ENCODE assay signal across 9 mouse cellular contexts in genomic region chr11:52341001-52341400, GRCm38 (mm10). TPM values are rescaled to one million over a fixed set of nuclear protein-coding genes. Genes with fewer than 3 reads are reported as not detected.
DNase-seq lines count a peak whose midpoint lies in the region; ATAC-seq lines count a peak whose summit lies in the region.
"Had no signal": no experiment of that assay in that cellular context is flagged by ENCODE, and none has a peak within 500 bp of the region (broad histone marks: within the 10 kb centered on the region; RNA-seq: fewer than 3 reads in every experiment).

No protein-coding gene starts in this region.

- H3K9me3 ChIP-seq in heart, embryonic 13.5 days: no peaks in the 10 kb centered on the region

- H3K4me1 ChIP-seq in heart, embryonic 13.5 days: peaks cover 16% of the 10 kb centered on the region

- H3K36me3 ChIP-seq in heart, embryonic 13.5 days: no peaks in the 10 kb centered on the region

- 37% methylated on average over 9 of the region's 9 CpGs for WGBS in heart, embryonic 13.5 days

- peak overlapping the region; percentile 0; the same call in 1 of the 2 replicates for H3K9ac ChIP-seq in heart, embryonic 13.5 days

- H3K4me3 ChIP-seq in heart, embryonic 13.5 days: no peak overlapping the region

- no peak for ATAC-seq in heart, embryonic 13.5 days (ENCODE audit: extremely low read depth, insufficient number of reproducible peaks, low FRiP score, low TSS enrichment)
- ATAC-seq in inflammation-experienced regulatory T-cells, adult 6 months: peak; percentile 62

- DNase-seq in heart, adult 11 months: no peak
- DNase-seq in spleen, postnatal 36 days (ENCODE audit: low spot score in 2 of 2): peak; percentile 33 to 41
- DNase-seq in spleen, postnatal 14 days (ENCODE audit: low spot score in 2 of 2): no peak
- DNase-seq in gastrocnemius, postnatal 14 days: no peak
- no peak for DNase-seq in urinary bladder, adult 18-20 months (ENCODE audit: low spot score in 2 of 2)
- DNase-seq in urinary bladder, postnatal 36 days (ENCODE audit: low spot score in 2 of 2): no peak
- DNase-seq: heart, postnatal 14 days had no signal

- H3K27me3 ChIP-seq in heart, embryonic 13.5 days (replicated peaks): no peaks in the 10 kb centered on the region

- H3K4me2 ChIP-seq in heart, embryonic 13.5 days: no peak overlapping the region

- no peak overlapping the region for H3K27ac ChIP-seq in heart, embryonic 13.5 days (replicated peaks)

- intact Hi-C loops in gastrocnemius, postnatal 14 days (cut with DNase I; ENCODE audit: low total_unique reads): loop anchor here (5.0 kb wide), 1 partner anchor 79 kb away; no protein-coding TSS in a partner anchor

RNA-seq across cellular contexts. Expression of gene Vdac1, which starts 19.7 kb away (rescaled TPM):
- polyA plus RNA-seq in heart, embryonic 13.5 days (2015; fragmentation: Nextera tagmentation; extraction: Ambion mirVana): 414 and 452 TPM in 2 replicates
- 100 to 1,000 TPM in 1 of 3 experiments, 10 to 100 TPM in 2; 67.6 to 143 (median 84.9) TPM for polyA plus RNA-seq in inflammation-experienced regulatory T-cells, adult 6 months (2017; shearing (Covaris generic))
- total RNA-seq in gastrocnemius, postnatal 14 days (2021): 1,000 to 10,000 TPM; 1,133 to 1,268 TPM

RNA-seq across cellular contexts. Expression of gene 9530068E07Rik, which starts 55.2 kb away (rescaled TPM):
- polyA plus RNA-seq in heart, embryonic 13.5 days (2015; fragmentation: Nextera tagmentation; extraction: Ambion mirVana): 193 and 201 TPM in 2 replicates
- polyA plus RNA-seq in inflammation-experienced regulatory T-cells, adult 6 months (2017; shearing (Covaris generic)): 10 to 100 TPM; 36.1 to 45.4 (median 44.5) TPM
- total RNA-seq in gastrocnemius, postnatal 14 days (2021): 10 to 100 TPM; 57.9 to 62.0 TPM

RNA-seq across cellular contexts. Expression of gene Tcf7, which starts 58.2 kb away (rescaled TPM):
- 3.5 and 4.3 TPM in 2 replicates for polyA plus RNA-seq in heart, embryonic 13.5 days (2015; fragmentation: Nextera tagmentation; extraction: Ambion mirVana)
- polyA plus RNA-seq in inflammation-experienced regulatory T-cells, adult 6 months (2017; shearing (Covaris generic)): 100 to 1,000 TPM; 144 to 447 (median 399) TPM
- 1 to 10 TPM; 1.9 to 2.0 TPM for total RNA-seq in gastrocnemius, postnatal 14 days (2021)

Comparison
In these comparisons a context has a peak if more than half of its experiments do, and no peak if none do; other contexts are left out.
1. DNase-seq: peak in spleen, postnatal 36 days (2 of 2); none in heart, adult 11 months (single experiment), spleen, postnatal 14 days (0 of 2), gastrocnemius, postnatal 14 days (single experiment), urinary bladder, adult 18-20 months (0 of 2) and urinary bladder, postnatal 36 days (0 of 2).
2. RNA of gene Tcf7, which starts 58.2 kb away (polyA plus RNA-seq): 144 to 447 TPM in inflammation-experienced regulatory T-cells, adult 6 months; 3.5 to 4.3 TPM in heart, embryonic 13.5 days; every median in the first group is over 10 times any median in the second.